In genomic region chr4:132639191-132639713, GRCm38 (mm10) we compare ENCODE assay signal across 8 mouse cellular contexts. TPM values are rescaled to one million over a fixed set of nuclear protein-coding genes. Genes with fewer than 3 reads are reported as not detected.
DNase-seq lines count a peak whose midpoint lies in the region; ATAC-seq and TF ChIP-seq lines count a peak whose summit lies in the region.

No protein-coding gene starts in this region.

- H3K9me3 ChIP-seq in heart, embryonic 11.5 days (replicated peaks; ENCODE audit: control insufficient read depth, low read length), result no peaks in the 10 kb centered on the region
- no peaks in the 10 kb centered on the region for H3K9me3 ChIP-seq in heart, embryonic 16.5 days (replicated peaks; ENCODE audit: control insufficient read depth, low read length)
- H3K9me3 ChIP-seq in liver, embryonic 14.5 days (ENCODE audit: control insufficient read depth, low read length), result no peaks in the 10 kb centered on the region
- H3K9me3 ChIP-seq in neural tube, embryonic 15.5 days (replicated peaks), result no peaks in the 10 kb centered on the region

- no peak for DNase-seq in heart, postnatal 10 days
- DNase-seq in CD4-positive, CD25-positive, alpha-beta regulatory T cell, adult 2 months (ENCODE audit: low read depth, low spot score), result peak; percentile 47
- DNase-seq in c-Kit-positive CD71-positive TER-119-negative erythroid progenitor cells, embryonic 14.5 days (ENCODE audit: low read depth), result peak; percentile 30
- DNase-seq in liver, embryonic 14.5 days (ENCODE audit: low read depth in 3 of 3, low spot score in 3 of 3), result peak in 1 of 3 experiments; percentile 33
- DNase-seq in thymus, postnatal 0 days (ENCODE audit: low spot score), result no peak

- no peak; the same call in 1 of the 2 replicates for ATAC-seq in heart, embryonic 11.5 days (replicated peaks; ENCODE audit: insufficient number of reproducible peaks, low FRiP score, low TSS enrichment)
- ATAC-seq in heart, embryonic 16.5 days (replicated peaks; ENCODE audit: extremely low read depth, insufficient read depth, low FRiP score), result peak; percentile 58
- peak; percentile 53; the same call in 1 of the 2 replicates for ATAC-seq in liver, embryonic 14.5 days (ENCODE audit: insufficient read depth)
- peak; percentile 23 for ATAC-seq in neural tube, embryonic 15.5 days (ENCODE audit: low FRiP score)

- H3K4me2 ChIP-seq in heart, embryonic 11.5 days, result peak overlapping the region; percentile 85
- H3K4me2 ChIP-seq in heart, embryonic 16.5 days (ENCODE audit: low read depth, low read length), result peak overlapping the region; percentile 86
- H3K4me2 ChIP-seq in liver, embryonic 14.5 days (ENCODE audit: low read depth), result peak overlapping the region; percentile 82
- H3K4me2 ChIP-seq in neural tube, embryonic 15.5 days, result peak overlapping the region; percentile 93

- 0% methylated on average over 34 of the region's 35 CpGs for WGBS in heart, embryonic 11.5 days (ENCODE audit: insufficient replicate concordance)
- WGBS in heart, embryonic 16.5 days, result under 1% methylated on average over 35 of the region's 35 CpGs
- WGBS in liver, embryonic 14.5 days (ENCODE audit: insufficient replicate concordance), result under 1% methylated on average over 35 of the region's 35 CpGs
- WGBS in neural tube, embryonic 15.5 days, result under 1% methylated on average over 35 of the region's 35 CpGs

- no peaks in the 10 kb centered on the region for H3K27me3 ChIP-seq in heart, embryonic 11.5 days (ENCODE audit: control insufficient read depth, insufficient read depth, low read length)
- no peaks in the 10 kb centered on the region for H3K27me3 ChIP-seq in heart, embryonic 16.5 days (ENCODE audit: control insufficient read depth, insufficient read depth, low read length)
- H3K27me3 ChIP-seq in liver, embryonic 14.5 days (ENCODE audit: control insufficient read depth, insufficient read depth, low read length), result no peaks in the 10 kb centered on the region
- no peaks in the 10 kb centered on the region for H3K27me3 ChIP-seq in neural tube, embryonic 15.5 days (replicated peaks)

- H3K27ac ChIP-seq in heart, embryonic 11.5 days (ENCODE audit: low read depth, low read length), result peak overlapping the region; percentile 74
- peak overlapping the region; percentile 93 for H3K27ac ChIP-seq in heart, embryonic 16.5 days (ENCODE audit: low read length)
- peak overlapping the region; percentile 27 for H3K27ac ChIP-seq in liver, embryonic 14.5 days
- peak overlapping the region; percentile 85 for H3K27ac ChIP-seq in neural tube, embryonic 15.5 days (replicated peaks)

- H3K4me3 ChIP-seq in heart, embryonic 11.5 days (ENCODE audit: low read depth, low read length), result peak overlapping the region; percentile 97
- H3K4me3 ChIP-seq in heart, embryonic 16.5 days (ENCODE audit: low read length), result peak overlapping the region; percentile 96
- H3K4me3 ChIP-seq in liver, embryonic 14.5 days (ENCODE audit: insufficient read depth in 1 of 2, low read depth in 2 of 2, low read length in 2 of 2), result peak overlapping the region; percentile 78 to 92
- peak overlapping the region; percentile 98 for H3K4me3 ChIP-seq in neural tube, embryonic 15.5 days (replicated peaks)

- TF ChIP-seq EP300 in liver, embryonic 14.5 days (IDR thresholded peaks at IDR 0.05; ENCODE audit: low read depth), result no peak

- H3K4me1 ChIP-seq in heart, embryonic 11.5 days (ENCODE audit: control insufficient read depth, insufficient read depth, low read length), result peaks cover 4% of the 10 kb centered on the region; the same call in 1 of the 2 replicates
- peaks cover 6% of the 10 kb centered on the region; the same call in 1 of the 2 replicates for H3K4me1 ChIP-seq in heart, embryonic 16.5 days (ENCODE audit: control insufficient read depth, insufficient read depth, low read length)
- H3K4me1 ChIP-seq in liver, embryonic 14.5 days (replicated peaks; ENCODE audit: control insufficient read depth in 2 of 2, insufficient read depth in 2 of 2, low read length in 1 of 2), result peaks cover 4 to 8% of the 10 kb centered on the region in 2 experiments; a peak in 3 of 4 replicates
- peaks cover 16% of the 10 kb centered on the region for H3K4me1 ChIP-seq in neural tube, embryonic 15.5 days

- TF ChIP-seq CTCF in liver, embryonic 14.5 days (IDR thresholded peaks at IDR 0.05; ENCODE audit: low read depth), result no peak

- intact Hi-C loops in heart, postnatal 10 days (cut with DNase I), result loop anchor here (2.0 kb wide), 1 partner anchor 38 kb away; no protein-coding TSS in a partner anchor

- H3K36me3 ChIP-seq in heart, embryonic 11.5 days (ENCODE audit: control insufficient read depth, insufficient read depth, low read length), result no peaks in the 10 kb centered on the region; the same call in 1 of the 2 replicates
- peaks cover 7% of the 10 kb centered on the region for H3K36me3 ChIP-seq in heart, embryonic 16.5 days (ENCODE audit: control insufficient read depth, insufficient read depth)
- peaks cover 10% of the 10 kb centered on the region for H3K36me3 ChIP-seq in liver, embryonic 14.5 days (replicated peaks; ENCODE audit: control insufficient read depth, insufficient read depth, low read depth)
- no peaks in the 10 kb centered on the region for H3K36me3 ChIP-seq in neural tube, embryonic 15.5 days

- peak overlapping the region; percentile 90 for H3K9ac ChIP-seq in heart, embryonic 11.5 days (ENCODE audit: low read depth, low read length)
- H3K9ac ChIP-seq in heart, embryonic 16.5 days (ENCODE audit: low read length), result peak overlapping the region; percentile 97
- peak overlapping the region; percentile 94 for H3K9ac ChIP-seq in liver, embryonic 14.5 days (replicated peaks)
- H3K9ac ChIP-seq in neural tube, embryonic 15.5 days (replicated peaks), result peak overlapping the region; percentile 89

RNA-seq across cellular contexts. Expression of gene Eya3, which starts 0.5 kb away (rescaled TPM):
- polyA plus RNA-seq in heart, embryonic 11.5 days (2014; fragmentation: Nextera tagmentation; extraction: Ambion mirVana), result 21.5 and 24.4 TPM in 2 replicates
- total RNA-seq in heart, postnatal 10 days (2021), result 10 to 100 TPM; 33.4 to 41.1 TPM
- 21.1 and 22.4 TPM in 2 replicates for polyA plus RNA-seq in heart, embryonic 16.5 days (2015; fragmentation: Nextera tagmentation; extraction: Ambion mirVana)
- polyA plus RNA-seq in liver, embryonic 14.5 days (2012; rRNA removed), result 11.5 and 12.0 TPM in 2 replicates
- 13.5 and 14.6 TPM in 2 replicates for polyA plus RNA-seq in liver, embryonic 14.5 days (2014; fragmentation: Nextera tagmentation; extraction: Ambion mirVana)
- polyA plus RNA-seq in neural tube, embryonic 15.5 days (2015; fragmentation: Nextera tagmentation; extraction: Ambion mirVana), result 11.1 and 16.2 TPM in 2 replicates
- polyA plus RNA-seq in thymus, postnatal 0 days (2015; fragmentation: Nextera tagmentation; extraction: Ambion mirVana), result 20.6 and 26.8 TPM in 2 replicates

Comparison
In these comparisons a context has a peak if more than half of its experiments do, and no peak if none do; other contexts are left out.
1. H3K27ac ChIP-seq: peak in every context shown above with its lines; median percentile 93 in heart, embryonic 16.5 days; 85 in neural tube, embryonic 15.5 days; 74 in heart, embryonic 11.5 days; 27 in liver, embryonic 14.5 days.
2. DNase-seq: peak in CD4-positive, CD25-positive, alpha-beta regulatory T cell, adult 2 months (single experiment) and c-Kit-positive CD71-positive TER-119-negative erythroid progenitor cells, embryonic 14.5 days (single experiment); none in heart, postnatal 10 days (0 of 2) and thymus, postnatal 0 days (single experiment).
3. Peak in every context shown above with its lines, with median percentiles within 50 percentile points of each other: H3K4me2 ChIP-seq, H3K4me3 ChIP-seq and H3K9ac ChIP-seq.